Mouse (Mus musculus) bone marrow, adult 2 months (tissue): Measurements from ENCODE around the gene Actb.

Experiments
- CTCF ChIP-seq: fragments of 200-500 bp; IDR thresholded peaks from 2 replicates; pipeline ENCODE4 v1.5.1; 2011; ENCODE audit warnings: low read length, control low read depth; ENCODE audit not compliant: control insufficient read depth, insufficient read depth
- POLR2A ChIP-seq: fragments of 200-500 bp; IDR thresholded peaks from 2 replicates; pipeline ENCODE4 v1.6.1; 2011; ENCODE audit warnings: low read depth, mild to moderate bottlenecking, control low read depth, low read length, borderline replicate concordance; ENCODE audit not compliant: control insufficient read depth

GRCm38 (mm10) chr5:142953641-142954040, 47.1 kb upstream of the Actb start:
- no peak for TF ChIP-seq CTCF
- no peak for TF ChIP-seq POLR2A
